Mouse (Mus musculus): Measurements from ENCODE around the gene Stxbp5. TPM values are rescaled to one million over a fixed set of nuclear protein-coding genes. Genes with fewer than 3 reads are reported as not detected.
A peak's percentile ranks its signal among the peaks of the same experiment; 100 is the strongest.
"Not testable (repeated sequence)": the region's sequence is repeated elsewhere in the genome, so short reads cannot be mapped to it uniquely, and the experiment has no call there.

The Stxbp5 gene
- polyA plus RNA-seq, 1 experiment from 2014 or later, result 5.5 TPM

GRCm38 (mm10) chr10:9899086-9899485 is 1.8 kb downstream of the Stxbp5 start:
- no peaks in the 10 kb centered on the region for H3K9me3 ChIP-seq (ENCODE audit: control insufficient read depth, low read length)
- no peak overlapping the region for H3K9ac ChIP-seq (ENCODE audit: low read length)
- 5% methylated on average over 7 of the region's 7 CpGs for whole genome bisulfite sequencing
- H3K27me3 ChIP-seq (ENCODE audit: control insufficient read depth, insufficient read depth, low read length), result no peaks in the 10 kb centered on the region
- peaks cover 5% of the 10 kb centered on the region for H3K4me1 ChIP-seq (ENCODE audit: control insufficient read depth, insufficient read depth, low read length)
- peak overlapping the region; percentile 72 for H3K4me3 ChIP-seq (ENCODE audit: low read depth, low read length)
- peak; percentile 22 for DNase-seq (ENCODE audit: low spot score)
- H3K4me2 ChIP-seq (ENCODE audit: low read depth), result peak overlapping the region; percentile 90
- H3K27ac ChIP-seq (ENCODE audit: low read depth, low read length), result no peak overlapping the region
- H3K36me3 ChIP-seq (ENCODE audit: control insufficient read depth, insufficient read depth, low read length), result no peaks in the 10 kb centered on the region
- ATAC-seq (ENCODE audit: insufficient read depth, low FRiP score, low TSS enrichment), result no peak

DNA sequence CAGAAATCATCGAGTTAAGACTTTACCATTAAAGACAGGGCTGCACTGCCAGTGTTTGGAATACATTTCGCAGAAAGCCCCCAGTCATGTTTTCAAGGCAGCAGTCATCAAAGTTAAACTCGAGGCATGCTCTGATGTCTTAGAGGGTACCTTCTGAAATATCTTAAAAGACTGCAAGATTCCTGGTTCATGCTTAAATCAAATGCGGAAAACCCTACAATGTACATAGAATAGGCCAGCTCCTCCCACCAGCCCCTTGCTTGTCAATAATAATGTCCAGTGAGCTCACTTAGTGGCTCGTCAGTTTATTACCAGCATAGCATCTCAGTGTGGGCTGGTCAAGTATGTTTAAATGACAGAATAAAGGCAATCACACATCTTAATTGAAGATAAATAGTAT is 3.0 kb downstream of the Stxbp5 start:
- Histone ChIP-seq H3K36me3 (ENCODE audit: control insufficient read depth, insufficient read depth, low read length) (no peaks in the 10 kb centered on the region), H3K4me1 (ENCODE audit: control insufficient read depth, insufficient read depth, low read length) (peaks cover 5% of the 10 kb centered on the region), H3K9ac (ENCODE audit: low read length) (no peak overlapping the region), H3K4me2 (ENCODE audit: low read depth) (no peak overlapping the region), H3K9me3 (ENCODE audit: control insufficient read depth, low read length) (no peaks in the 10 kb centered on the region), H3K27me3 (ENCODE audit: control insufficient read depth, insufficient read depth, low read length) (no peaks in the 10 kb centered on the region), H3K4me3 (ENCODE audit: low read depth, low read length) (no peak overlapping the region), H3K27ac (ENCODE audit: low read depth, low read length) (no peak overlapping the region)
- DNase-seq (ENCODE audit: low spot score) (no peak), ATAC-seq (ENCODE audit: insufficient read depth, low FRiP score, low TSS enrichment) (no peak)
- 69% methylated on average over 5 of the region's 5 CpGs for WGBS

DNA sequence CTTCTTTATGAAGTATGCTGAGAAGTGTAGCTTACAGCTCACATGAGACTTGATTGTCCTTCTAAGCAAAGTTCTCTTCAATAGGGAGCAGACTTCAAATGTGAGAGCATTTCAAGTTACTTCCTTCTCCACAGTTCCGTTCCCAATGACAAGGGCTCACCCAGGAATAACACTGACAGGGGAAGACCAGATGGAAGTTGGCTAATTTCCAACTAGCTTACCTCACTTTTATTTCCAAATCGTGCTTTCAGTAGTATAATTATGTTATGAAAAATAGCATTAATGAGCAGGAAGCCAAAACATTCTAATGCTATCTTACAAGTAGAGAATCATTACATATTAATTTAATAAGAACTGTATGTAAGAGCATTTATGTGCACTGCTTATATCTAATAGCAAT is 7.3 kb downstream of the Stxbp5 start:
- Histone ChIP-seq H3K9ac (ENCODE audit: low read length) (no peak overlapping the region), H3K4me1 (ENCODE audit: control insufficient read depth, insufficient read depth, low read length) (no peaks in the 10 kb centered on the region), H3K27me3 (ENCODE audit: control insufficient read depth, insufficient read depth, low read length) (no peaks in the 10 kb centered on the region), H3K36me3 (ENCODE audit: control insufficient read depth, insufficient read depth, low read length) (no peaks in the 10 kb centered on the region), H3K4me3 (ENCODE audit: low read depth, low read length) (no peak overlapping the region), H3K9me3 (ENCODE audit: control insufficient read depth, low read length) (no peaks in the 10 kb centered on the region), H3K27ac (ENCODE audit: low read depth, low read length) (no peak overlapping the region), H3K4me2 (ENCODE audit: low read depth) (no peak overlapping the region)
- DNase-seq (ENCODE audit: low spot score) (no peak), ATAC-seq (ENCODE audit: insufficient read depth, low FRiP score, low TSS enrichment) (no peak)
- 93% methylated on average over 2 of the region's 2 CpGs for WGBS

GRCm38 (mm10) chr10:9889651-9890050 is 11.2 kb downstream of the Stxbp5 start:
- H3K9ac ChIP-seq (ENCODE audit: low read length), result no peak overlapping the region
- no peak overlapping the region for H3K27ac ChIP-seq (ENCODE audit: low read depth, low read length)
- H3K9me3 ChIP-seq (ENCODE audit: control insufficient read depth, low read length), result no peaks in the 10 kb centered on the region
- no peak for DNase-seq (ENCODE audit: low spot score)
- H3K4me3 ChIP-seq (ENCODE audit: low read depth, low read length), result no peak overlapping the region
- WGBS, result 68% methylated on average over 8 of the region's 8 CpGs
- H3K4me2 ChIP-seq (ENCODE audit: low read depth), result no peak overlapping the region
- H3K27me3 ChIP-seq (ENCODE audit: control insufficient read depth, insufficient read depth, low read length), result no peaks in the 10 kb centered on the region
- no peak for ATAC-seq (ENCODE audit: insufficient read depth, low FRiP score, low TSS enrichment)
- no peaks in the 10 kb centered on the region for H3K36me3 ChIP-seq (ENCODE audit: control insufficient read depth, insufficient read depth, low read length)
- H3K4me1 ChIP-seq (ENCODE audit: control insufficient read depth, insufficient read depth, low read length), result no peaks in the 10 kb centered on the region

DNA sequence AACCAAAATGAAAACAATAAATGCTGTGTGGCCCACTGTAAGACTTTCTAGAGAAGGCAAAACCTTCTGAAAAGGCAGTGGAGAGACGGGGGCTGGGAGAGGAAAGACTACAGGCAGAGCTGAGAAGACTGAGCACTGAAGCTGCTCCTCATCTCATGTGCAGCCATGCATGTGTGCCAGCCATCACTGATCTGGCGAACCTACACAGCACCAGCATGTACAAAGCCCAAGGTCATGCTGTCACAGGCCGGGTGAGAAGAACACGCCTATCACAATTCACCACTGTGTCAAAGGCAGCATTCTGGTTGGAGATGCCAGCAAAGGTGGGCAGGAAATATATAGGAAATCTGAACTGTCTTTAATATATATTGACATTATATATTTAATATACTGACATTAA is 12.2 kb downstream of the Stxbp5 start:
- WGBS, result 87% methylated on average over 4 of the region's 4 CpGs
- ATAC-seq (ENCODE audit: insufficient read depth, low FRiP score, low TSS enrichment), result no peak
- H3K27me3 ChIP-seq (ENCODE audit: control insufficient read depth, insufficient read depth, low read length), result no peaks in the 10 kb centered on the region

GRCm38 (mm10) chr10:9881781-9882320 is 19.0 kb downstream of the Stxbp5 start:
- DNase-seq (ENCODE audit: low spot score); H3K36me3 ChIP-seq (ENCODE audit: control insufficient read depth, insufficient read depth, low read length); H3K9ac ChIP-seq (ENCODE audit: low read length); ATAC-seq (ENCODE audit: insufficient read depth, low FRiP score, low TSS enrichment); H3K27me3 ChIP-seq (ENCODE audit: control insufficient read depth, insufficient read depth, low read length); H3K27ac ChIP-seq (ENCODE audit: low read depth, low read length); H3K4me3 ChIP-seq (ENCODE audit: low read depth, low read length); H3K4me1 ChIP-seq (ENCODE audit: control insufficient read depth, insufficient read depth, low read length); H3K4me2 ChIP-seq (ENCODE audit: low read depth); H3K9me3 ChIP-seq (ENCODE audit: control insufficient read depth, low read length): not testable (repeated sequence)
- 94% methylated on average over 5 of the region's 5 CpGs for WGBS

More for the DNA sequence above, 12.2 kb downstream of the Stxbp5 start:
- Histone ChIP-seq H3K9ac (ENCODE audit: low read length) (no peak overlapping the region), H3K4me1 (ENCODE audit: control insufficient read depth, insufficient read depth, low read length) (no peaks in the 10 kb centered on the region), H3K4me3 (ENCODE audit: low read depth, low read length) (no peak overlapping the region), H3K9me3 (ENCODE audit: control insufficient read depth, low read length) (no peaks in the 10 kb centered on the region), H3K4me2 (ENCODE audit: low read depth) (no peak overlapping the region), H3K36me3 (ENCODE audit: control insufficient read depth, insufficient read depth, low read length) (no peaks in the 10 kb centered on the region), H3K27ac (ENCODE audit: low read depth, low read length) (no peak overlapping the region)
- no peak for DNase-seq (ENCODE audit: low spot score)

DNA sequence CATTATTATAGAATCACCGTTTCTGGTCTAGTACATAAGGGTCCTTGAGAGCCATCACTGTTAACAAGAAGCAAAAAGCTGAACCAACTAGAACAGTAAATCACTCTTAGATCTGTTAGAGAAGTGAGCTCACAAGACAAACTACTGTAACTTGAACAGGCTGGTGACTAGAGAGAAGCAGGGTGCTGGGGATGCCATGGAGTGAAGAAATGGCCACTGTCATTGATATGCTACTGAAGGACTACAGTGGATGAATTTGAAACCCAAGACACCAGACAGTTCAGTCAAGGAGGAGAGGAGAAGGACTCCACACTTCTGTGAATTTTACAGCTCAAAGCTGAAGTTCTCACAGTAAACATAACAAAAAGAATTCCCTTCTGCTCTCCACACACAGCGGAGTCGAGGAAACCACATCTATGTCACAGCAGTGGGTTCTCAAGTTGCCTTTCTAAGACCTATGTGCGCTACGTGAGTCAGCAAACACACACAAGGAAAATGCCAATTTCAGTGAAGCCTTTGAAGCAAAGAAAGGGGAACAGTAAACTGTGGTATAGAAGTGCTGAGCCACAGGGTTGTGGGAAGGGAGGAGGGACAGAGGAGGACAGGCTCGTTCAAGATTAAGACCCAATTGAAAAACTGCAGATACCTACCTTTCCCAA is 20.7 kb downstream of the Stxbp5 start:
- no peak overlapping the region for H3K4me2 ChIP-seq (ENCODE audit: low read depth)
- no peak overlapping the region for H3K4me3 ChIP-seq (ENCODE audit: low read depth, low read length)
- no peaks in the 10 kb centered on the region for H3K36me3 ChIP-seq (ENCODE audit: control insufficient read depth, insufficient read depth, low read length)
- ATAC-seq (ENCODE audit: insufficient read depth, low FRiP score, low TSS enrichment) (no peak), DNase-seq (ENCODE audit: low spot score) (no peak)
- H3K9ac ChIP-seq (ENCODE audit: low read length), result no peak overlapping the region
- 75% methylated on average over 6 of the region's 6 CpGs for WGBS
- no peak overlapping the region for H3K27ac ChIP-seq (ENCODE audit: low read depth, low read length)
- no peaks in the 10 kb centered on the region for H3K27me3 ChIP-seq (ENCODE audit: control insufficient read depth, insufficient read depth, low read length)
- H3K4me1 ChIP-seq (ENCODE audit: control insufficient read depth, insufficient read depth, low read length), result no peaks in the 10 kb centered on the region
- H3K9me3 ChIP-seq (ENCODE audit: control insufficient read depth, low read length), result no peaks in the 10 kb centered on the region

DNA sequence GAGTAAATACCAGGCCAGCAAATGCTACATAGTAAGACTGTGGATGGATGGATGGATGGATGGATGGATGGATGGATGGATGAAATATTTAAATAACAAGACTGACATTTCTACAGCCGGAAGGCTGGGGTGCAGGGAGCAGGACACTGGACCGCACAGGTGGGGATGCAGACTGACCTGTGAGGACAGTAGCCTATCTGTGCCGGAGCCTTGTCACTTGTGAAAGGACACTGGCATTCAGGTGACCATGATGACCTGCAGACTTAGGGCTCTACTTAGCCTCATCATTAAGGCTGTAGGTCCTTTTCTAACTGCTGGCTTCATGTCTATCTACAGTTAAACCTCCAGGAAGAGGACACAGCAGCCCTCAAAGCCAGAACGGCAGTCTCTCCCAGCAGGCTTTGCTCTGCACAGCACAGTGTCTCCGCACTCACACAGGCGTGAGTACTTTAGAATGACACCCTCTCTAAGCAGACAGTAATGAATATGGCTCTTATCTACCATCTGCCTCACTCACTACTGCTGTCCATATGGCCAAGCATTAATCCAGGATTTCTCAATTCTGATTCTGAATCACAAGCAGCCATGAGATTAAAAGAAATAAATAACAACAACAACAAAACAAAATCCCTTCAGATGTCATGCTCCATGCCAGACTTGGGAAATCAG is 21.9 kb downstream of the Stxbp5 start:
- no peak overlapping the region for H3K27ac ChIP-seq (ENCODE audit: low read depth, low read length)
- H3K27me3 ChIP-seq (ENCODE audit: control insufficient read depth, insufficient read depth, low read length), result no peaks in the 10 kb centered on the region
- no peaks in the 10 kb centered on the region for H3K36me3 ChIP-seq (ENCODE audit: control insufficient read depth, insufficient read depth, low read length)
- H3K4me1 ChIP-seq (ENCODE audit: control insufficient read depth, insufficient read depth, low read length), result no peaks in the 10 kb centered on the region
- no peak overlapping the region for H3K4me2 ChIP-seq (ENCODE audit: low read depth)
- H3K9ac ChIP-seq (ENCODE audit: low read length), result no peak overlapping the region
- ATAC-seq (ENCODE audit: insufficient read depth, low FRiP score, low TSS enrichment), result 0 out of 2 replicates have a peak, but pooled peaks have one; percentile 53
- DNase-seq (ENCODE audit: low spot score), result no peak
- WGBS, result 87% methylated on average over 6 of the region's 6 CpGs
- no peaks in the 10 kb centered on the region for H3K9me3 ChIP-seq (ENCODE audit: control insufficient read depth, low read length)
- no peak overlapping the region for H3K4me3 ChIP-seq (ENCODE audit: low read depth, low read length)

DNA sequence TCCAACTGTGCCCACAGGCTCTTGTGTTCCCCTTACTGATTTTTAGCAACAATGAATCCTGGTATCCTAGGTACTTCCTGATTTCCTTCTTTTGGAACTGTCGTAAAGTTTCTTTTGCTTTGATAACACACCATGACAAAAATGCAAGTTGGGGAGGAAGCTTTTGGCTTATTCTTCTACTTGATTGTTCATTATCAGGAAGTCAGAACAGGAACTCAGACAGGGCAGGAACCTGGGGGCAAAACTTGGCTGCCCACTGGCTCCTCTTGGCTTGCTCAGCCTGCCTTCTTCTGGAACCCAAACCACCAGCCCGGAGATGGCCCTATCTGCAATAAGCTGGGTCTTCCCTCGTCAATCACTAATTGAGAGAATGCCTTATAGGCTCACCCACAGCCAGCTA is 25.0 kb downstream of the Stxbp5 start:
- Histone ChIP-seq H3K27ac (ENCODE audit: low read depth, low read length) (no peak overlapping the region), H3K4me1 (ENCODE audit: control insufficient read depth, insufficient read depth, low read length) (no peaks in the 10 kb centered on the region), H3K4me3 (ENCODE audit: low read depth, low read length) (no peak overlapping the region), H3K4me2 (ENCODE audit: low read depth) (no peak overlapping the region), H3K9ac (ENCODE audit: low read length) (no peak overlapping the region), H3K9me3 (ENCODE audit: control insufficient read depth, low read length) (no peaks in the 10 kb centered on the region), H3K27me3 (ENCODE audit: control insufficient read depth, insufficient read depth, low read length) (no peaks in the 10 kb centered on the region), H3K36me3 (ENCODE audit: control insufficient read depth, insufficient read depth, low read length) (no peaks in the 10 kb centered on the region)
- ATAC-seq (ENCODE audit: insufficient read depth, low FRiP score, low TSS enrichment) (no peak), DNase-seq (ENCODE audit: low spot score) (no peak)
- WGBS, result 76% methylated on average over 3 of the region's 3 CpGs

Measured in neural tube, embryonic 11.5 days (tissue).